Mouse (Mus musculus): ENCODE measurements around the gene Mfap1a. TPM values are rescaled to one million over a fixed set of nuclear protein-coding genes. Genes with fewer than 3 reads are reported as not detected.
"Not testable (repeated sequence)": the region's sequence is repeated elsewhere in the genome, so short reads cannot be mapped to it uniquely, and the experiment has no call there.

Gene Mfap1a
- 80.3 and 92.3 TPM in 2 replicates for total RNA-seq (2017)

DNA sequence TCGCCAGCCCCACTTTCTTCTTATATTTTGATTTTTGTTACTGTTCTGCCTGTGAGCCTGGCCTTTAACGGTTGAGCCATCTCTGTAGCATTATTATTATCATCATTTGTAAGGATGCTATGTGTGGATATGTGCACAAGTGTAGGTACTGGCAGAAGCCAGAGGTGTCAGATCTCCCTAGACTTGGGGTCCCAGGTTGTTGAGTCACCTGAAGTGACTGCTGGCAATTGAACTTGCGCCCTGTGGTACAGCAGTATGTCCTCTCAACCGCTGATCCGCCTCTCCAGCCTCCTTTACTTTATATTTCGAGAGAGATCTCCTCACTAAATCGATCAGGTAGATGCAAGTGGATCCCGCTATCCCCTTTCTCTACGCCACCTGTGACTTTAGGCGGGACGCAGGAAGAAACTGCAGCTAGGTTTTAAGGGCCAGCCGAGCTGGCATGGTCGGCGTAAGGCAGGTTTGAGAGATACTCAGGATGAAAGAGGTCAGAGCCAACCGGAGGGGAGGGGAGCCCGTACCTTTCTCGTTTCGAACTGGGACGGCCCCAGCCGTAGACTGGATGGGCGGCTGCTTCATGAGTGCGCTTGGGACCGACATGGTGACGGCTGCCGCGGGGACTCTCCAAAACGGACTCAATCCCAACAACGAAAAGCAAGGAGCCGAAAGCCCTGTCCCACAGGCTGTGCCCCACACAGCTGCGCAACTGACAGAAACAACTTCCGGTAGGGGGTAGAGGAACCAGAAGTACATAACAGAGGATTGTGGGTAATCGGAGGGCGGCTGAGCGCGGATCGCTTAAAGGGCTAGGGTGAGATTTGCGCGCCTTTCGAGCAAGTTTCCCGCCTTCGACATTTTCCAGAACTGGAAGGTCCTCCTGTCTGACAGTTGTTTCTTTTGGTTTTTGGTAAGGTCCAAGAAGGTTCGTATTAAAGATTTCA lies at the start of gene Mfap1a, which contains the start of gene Wdr76:
TSS of gene Mfap1a (minus strand) at position 724 of the 941 bp plus-strand sequence.
TSS of gene Wdr76 (plus strand) at position 782 of the 941 bp plus-strand sequence.
- peak; percentile 94 for ATAC-seq (ENCODE audit: extremely low read depth, insufficient number of reproducible peaks, low FRiP score, poor library complexity, severe bottlenecking)

DNA sequence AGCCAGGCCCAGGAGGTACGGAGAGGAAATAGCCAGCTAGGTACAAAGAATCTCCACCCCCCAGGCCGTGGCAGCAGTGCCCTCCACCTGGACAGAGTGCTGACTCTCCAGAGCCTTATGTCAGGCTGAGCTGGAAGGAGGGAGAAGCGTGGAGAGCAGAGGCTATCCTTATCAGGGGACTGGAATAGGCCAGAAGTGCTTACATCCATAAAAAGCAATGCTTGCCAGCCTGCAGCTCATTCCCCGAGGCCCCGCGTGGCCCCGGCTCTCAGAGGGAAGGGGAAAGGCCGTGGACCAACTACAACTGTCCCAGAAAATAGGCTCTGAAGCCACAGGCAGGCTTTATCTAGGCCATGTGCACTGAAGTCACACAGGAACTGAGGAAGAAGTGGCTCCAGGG lies 44.8 kb upstream of the Mfap1a start:
- ATAC-seq (ENCODE audit: extremely low read depth, insufficient number of reproducible peaks, low FRiP score, poor library complexity, severe bottlenecking): no peak

DNA sequence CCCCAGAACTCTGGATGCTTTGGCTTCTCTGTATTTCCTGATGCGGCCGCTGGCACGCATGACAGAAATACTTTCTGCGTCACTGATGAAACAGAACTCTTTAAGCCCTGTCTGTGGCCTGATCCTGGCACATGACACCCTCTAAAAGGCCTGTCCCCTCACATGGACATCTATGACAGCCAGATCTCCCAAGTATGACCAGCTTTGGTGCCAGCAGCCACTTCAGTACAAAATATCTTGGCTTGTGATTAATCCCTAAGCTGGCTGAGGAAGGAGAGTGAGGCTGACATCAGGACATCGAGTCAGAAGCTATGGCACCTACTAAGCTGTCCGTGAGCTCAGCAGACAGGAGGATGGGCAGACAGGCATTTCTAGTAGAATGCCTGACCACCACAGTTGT lies 43.2 kb upstream of the Mfap1a start:
- ATAC-seq (ENCODE audit: extremely low read depth, insufficient number of reproducible peaks, low FRiP score, poor library complexity, severe bottlenecking): no peak

DNA sequence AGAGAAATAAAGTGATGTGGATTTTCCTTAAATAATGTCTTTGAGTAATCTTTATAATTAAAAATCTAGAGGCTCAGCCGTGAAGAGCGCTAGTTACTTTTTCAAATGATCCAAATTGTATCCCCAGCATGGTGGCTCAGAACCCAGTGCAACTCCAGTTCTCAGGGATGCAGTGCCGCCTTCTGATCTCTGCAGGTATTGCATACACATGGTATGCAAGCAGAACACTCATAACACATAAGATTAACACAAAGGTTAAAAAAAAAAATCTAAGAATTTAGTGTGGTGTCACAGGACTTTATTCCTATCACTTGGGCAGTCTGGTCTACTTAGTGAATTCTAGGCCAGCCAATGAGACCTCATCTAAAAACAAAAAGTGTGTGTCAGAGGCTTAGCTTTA lies 38.4 kb upstream of the Mfap1a start:
- ATAC-seq (ENCODE audit: extremely low read depth, insufficient number of reproducible peaks, low FRiP score, poor library complexity, severe bottlenecking): no peak

DNA sequence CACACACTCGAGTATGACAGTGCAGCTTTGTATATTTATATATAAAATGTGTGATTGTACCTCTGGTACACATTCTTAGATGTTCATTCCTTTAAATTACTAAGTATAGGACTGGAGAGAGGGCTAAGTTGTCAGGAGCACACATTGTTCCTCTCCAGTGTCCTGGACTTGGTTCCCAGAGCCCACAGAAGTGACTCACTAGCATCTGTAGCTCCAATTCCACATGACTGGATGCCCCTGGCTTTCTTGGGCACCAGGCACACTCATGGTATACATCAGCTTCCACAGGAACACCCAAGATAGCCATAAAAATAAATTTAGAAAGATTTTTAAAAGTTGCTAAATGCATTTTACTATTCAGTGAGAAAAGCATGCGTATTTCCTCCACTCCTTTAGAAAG lies 18.6 kb upstream of the Mfap1a start:
- no peak for ATAC-seq (ENCODE audit: extremely low read depth, insufficient number of reproducible peaks, low FRiP score, poor library complexity, severe bottlenecking)

DNA sequence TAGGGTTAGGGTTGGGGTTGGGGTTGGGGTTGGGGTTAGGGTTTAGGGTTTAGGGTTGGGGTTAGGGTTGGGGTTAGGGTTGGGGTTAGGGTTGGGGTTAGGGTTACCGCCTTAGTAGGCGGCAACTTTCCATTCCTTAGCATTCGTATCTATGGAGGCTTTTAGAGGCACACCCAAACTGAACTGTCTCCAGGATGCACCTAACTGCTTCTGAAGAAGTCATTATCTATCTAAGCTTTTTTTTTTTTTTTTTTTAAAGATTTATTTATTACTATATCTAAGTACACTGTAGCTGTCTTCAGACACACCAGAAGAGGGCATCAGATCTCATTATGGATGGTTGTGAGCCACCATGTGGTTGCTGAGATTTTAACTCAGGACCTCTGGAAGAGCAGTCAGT lies 16.4 kb upstream of the Mfap1a start:
- not testable (repeated sequence) for ATAC-seq (ENCODE audit: extremely low read depth, insufficient number of reproducible peaks, low FRiP score, poor library complexity, severe bottlenecking)

DNA sequence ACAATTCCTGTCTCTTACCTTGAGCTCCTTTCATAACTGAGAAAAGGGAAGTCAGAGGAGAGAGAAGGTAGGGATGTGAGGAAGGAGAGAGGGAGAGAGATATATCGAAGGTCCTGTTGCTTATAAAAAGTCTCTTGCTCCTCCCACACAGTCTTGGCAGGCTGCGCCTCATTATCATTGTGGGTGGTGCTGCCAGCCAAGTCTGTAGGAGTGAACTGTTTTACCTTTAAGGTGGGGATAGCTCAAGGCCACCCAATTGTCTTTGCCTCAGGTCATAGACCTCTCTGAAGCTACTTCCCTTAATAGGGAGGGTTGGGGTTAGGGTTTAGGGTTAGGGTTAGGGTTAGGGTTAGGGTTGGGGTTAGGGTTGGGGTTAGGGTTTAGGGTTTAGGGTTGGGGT lies 15.5 kb upstream of the Mfap1a start:
- ATAC-seq (ENCODE audit: extremely low read depth, insufficient number of reproducible peaks, low FRiP score, poor library complexity, severe bottlenecking): no peak

DNA sequence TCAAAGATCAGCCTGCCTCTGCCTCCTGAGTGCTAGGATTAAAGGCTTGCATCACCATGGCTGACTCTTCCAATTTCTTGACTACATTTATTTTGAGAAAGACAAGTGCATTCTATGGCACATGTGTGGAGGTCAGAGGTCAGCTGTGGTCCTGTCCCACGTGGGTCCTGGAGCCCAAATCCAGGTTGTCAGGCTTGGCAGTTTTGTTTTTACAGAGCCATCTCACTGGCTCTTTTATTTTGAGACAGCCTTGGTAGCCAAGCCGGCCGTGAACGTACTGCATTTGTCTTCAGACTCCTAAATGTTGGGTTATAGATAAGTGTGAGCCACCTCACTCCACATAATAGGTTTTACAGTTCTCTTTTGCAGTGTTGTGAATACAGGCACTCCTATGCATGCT lies 12.2 kb upstream of the Mfap1a start:
- ATAC-seq (ENCODE audit: extremely low read depth, insufficient number of reproducible peaks, low FRiP score, poor library complexity, severe bottlenecking): not testable (repeated sequence)

DNA sequence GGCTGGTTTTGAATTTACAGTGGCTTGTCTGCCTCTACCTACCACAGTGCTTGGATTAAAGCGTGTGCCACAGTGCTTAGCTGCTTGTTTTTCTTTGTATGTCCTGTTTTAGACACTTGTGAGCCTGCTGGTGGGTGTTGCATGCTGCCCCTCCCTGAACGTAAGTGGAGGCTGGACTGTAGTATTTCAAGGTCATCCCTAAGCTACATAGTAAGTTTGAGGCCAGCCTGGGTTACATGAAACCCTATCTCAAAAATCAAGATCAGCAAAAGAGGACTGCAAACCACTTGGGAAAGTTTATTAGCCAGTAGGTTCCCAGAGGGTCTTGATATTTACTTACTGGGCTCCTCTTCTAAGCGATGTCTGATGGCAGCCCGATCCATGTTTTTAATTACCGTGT lies 11.6 kb upstream of the Mfap1a start:
- no peak for ATAC-seq (ENCODE audit: extremely low read depth, insufficient number of reproducible peaks, low FRiP score, poor library complexity, severe bottlenecking)

DNA sequence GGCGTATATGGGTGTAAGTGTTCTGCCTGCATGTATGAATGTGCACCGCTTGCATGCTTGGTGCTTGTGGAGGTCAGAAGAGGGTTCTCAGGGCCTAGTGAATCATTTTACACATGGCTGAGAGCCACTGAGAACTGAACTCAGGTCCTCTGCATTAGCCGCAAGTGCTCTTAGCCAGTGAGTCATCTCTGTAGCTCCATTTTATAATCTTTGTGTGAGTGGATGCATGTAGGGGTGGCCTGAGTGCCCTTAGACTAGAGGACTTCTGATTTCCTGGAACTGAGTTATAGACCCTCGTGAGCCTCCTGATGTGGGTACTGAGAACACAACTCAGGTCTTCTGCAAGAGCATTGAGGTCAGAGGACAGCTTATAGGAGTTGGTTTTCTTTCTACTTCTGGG lies 7.7 kb upstream of the Mfap1a start:
- no peak for ATAC-seq (ENCODE audit: extremely low read depth, insufficient number of reproducible peaks, low FRiP score, poor library complexity, severe bottlenecking)

DNA sequence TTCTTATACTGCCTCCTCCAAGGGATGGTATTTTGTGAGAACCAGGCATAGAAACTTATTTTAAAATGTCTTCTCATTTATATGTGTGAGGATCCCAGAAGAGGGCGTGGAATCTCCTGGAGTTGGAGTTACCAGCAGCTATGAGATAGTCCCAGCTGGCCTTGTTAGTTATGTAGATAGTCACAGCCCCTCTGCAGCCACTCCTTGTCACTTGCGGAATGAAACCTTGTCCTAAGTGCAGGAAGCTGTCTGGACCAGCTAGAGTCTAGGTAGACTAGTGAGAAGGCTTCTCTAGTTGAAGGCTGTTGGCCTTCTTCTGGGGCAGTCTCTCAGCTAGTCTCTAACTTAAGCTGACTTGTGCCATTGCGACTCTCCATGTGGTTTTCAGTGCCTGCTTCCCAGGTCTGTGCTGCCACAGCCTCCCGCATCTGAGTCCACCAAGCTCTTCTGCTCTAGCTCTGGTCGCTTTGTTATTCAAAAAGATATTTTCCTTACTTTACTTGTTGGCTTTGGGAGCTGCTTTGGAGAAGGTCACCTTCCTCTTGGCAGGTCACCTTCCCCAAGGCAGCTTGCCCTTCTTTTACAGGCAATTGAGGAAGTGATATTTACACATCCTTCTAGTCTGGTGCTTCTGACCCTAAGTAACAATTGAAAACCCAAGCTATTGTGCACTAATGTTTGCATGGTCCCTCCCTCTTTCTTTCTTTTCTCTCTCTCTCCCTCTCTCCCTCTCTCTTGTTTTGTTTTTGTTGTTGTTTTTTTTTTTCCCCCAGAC lies 6.7 kb upstream of the Mfap1a start:
- ATAC-seq (ENCODE audit: extremely low read depth, insufficient number of reproducible peaks, low FRiP score, poor library complexity, severe bottlenecking): not testable (repeated sequence)

DNA sequence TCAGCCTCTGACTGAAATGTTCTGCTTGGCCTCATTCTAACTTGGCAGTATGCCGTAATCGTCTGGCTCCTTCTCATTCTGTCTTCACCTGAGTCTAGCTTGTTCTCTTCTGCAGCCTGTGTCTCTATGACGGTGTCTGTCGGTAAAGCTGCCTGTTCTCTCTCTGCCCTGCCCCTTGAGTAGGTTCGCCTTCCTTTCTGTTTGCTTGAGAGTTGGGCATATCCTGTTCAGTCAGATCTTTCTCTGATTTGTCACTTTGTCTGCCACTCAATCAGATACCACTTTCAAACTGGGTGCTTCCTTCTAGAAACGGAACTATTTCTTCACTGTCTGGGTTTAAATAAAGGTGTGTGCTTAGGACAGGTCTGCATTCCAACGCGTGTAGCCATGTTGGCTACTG lies 4.9 kb upstream of the Mfap1a start:
- no peak for ATAC-seq (ENCODE audit: extremely low read depth, insufficient number of reproducible peaks, low FRiP score, poor library complexity, severe bottlenecking)

DNA sequence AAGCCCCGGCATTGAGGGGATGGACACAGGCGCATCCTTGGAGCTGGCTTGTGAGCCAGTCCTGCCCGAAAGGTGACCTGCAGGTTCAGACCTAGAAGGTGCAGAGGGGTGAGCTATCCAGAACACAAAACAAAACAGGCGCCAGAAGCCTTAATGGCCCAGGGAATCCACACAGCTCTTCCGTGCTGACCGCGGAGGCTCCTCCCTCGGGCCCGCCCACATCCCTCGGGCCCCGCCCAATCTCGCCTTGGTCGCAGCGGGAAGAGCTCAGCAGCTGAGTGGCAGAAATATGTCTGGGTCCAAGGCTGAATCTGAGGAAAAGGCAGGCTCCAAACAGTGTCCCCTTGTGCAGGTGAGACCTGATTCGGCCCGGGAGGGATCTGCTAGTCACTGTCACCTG lies 3.1 kb upstream of the Mfap1a start:
- ATAC-seq (ENCODE audit: extremely low read depth, insufficient number of reproducible peaks, low FRiP score, poor library complexity, severe bottlenecking): no peak; the same call in 1 of the 2 replicates

DNA sequence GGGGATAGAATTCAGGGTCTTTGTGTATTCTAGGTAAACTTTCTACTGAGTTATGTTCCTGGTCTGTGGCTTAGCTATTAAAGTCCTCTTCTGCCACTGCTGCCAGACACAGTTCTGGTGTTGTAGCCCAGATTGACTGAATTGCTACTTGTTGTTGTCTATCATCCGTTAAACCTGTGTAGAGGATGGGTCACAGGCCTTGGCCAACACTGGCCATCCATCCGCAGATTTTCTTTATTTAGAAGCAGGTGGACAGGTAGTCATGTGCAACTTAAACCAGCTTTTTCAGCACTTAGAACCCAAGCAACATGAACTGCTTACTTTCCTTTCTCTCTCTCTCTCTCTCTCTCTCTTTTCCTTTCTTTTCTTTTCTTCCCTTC lies 1.5 kb upstream of the Mfap1a start:
- no peak for ATAC-seq (ENCODE audit: extremely low read depth, insufficient number of reproducible peaks, low FRiP score, poor library complexity, severe bottlenecking)

DNA sequence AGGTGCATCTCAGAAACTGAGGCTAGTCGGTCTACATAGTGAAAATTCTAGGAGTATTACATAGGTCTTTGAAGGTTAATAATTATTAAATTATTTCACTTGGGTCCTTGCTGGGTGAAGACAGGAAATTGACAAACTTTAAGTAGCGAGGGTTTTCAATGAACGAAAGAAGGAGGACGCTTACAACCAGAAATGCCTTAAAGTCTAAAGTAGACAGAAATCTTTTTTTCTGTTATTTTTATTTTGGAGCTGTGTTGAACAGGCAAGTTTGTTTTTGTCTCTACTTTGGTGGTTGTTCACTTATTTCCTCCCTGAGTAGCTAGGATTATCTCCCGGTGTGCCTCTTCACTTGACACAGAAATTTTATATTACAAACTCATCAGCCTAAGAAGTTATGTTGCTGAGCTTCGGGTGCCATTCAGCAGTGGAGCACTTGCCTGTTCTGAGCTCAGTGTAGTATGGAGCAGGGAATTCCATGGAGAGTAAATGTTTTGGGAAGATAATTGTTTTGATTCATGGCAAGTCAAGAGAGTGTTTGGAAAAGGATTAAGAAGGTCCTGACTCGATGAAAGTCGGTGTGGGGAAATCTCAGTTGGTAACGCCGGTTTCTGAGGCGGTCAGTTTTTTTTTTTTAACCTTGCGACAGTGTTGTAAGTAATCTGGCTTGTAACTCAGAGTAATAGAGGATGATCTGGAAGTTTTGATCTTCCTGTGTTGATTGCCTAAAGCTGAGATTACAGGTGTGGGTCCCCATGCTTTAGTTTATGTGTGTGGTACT lies 897 bp upstream of the Mfap1a start:
- ATAC-seq (ENCODE audit: extremely low read depth, insufficient number of reproducible peaks, low FRiP score, poor library complexity, severe bottlenecking): no peak

DNA sequence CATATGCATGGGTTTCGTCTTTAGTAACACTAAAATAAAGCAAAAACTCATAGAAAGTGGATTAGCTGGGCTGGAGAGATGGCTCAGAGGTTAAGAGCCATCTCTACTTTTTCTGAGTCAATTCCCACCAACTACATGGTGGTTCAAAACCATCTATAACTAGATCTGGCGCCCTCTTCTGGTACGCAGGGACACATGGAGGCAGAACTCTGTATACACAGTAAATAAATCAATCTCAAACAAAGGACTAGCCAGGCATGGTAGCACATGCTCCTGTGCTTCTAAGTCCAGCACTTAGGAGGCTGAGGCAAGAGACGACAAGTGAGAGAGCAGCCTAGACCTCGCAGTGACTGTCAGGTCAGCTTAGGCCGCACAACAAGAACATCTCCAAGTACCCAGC lies 4.9 kb downstream of the Mfap1a start:
- ATAC-seq (ENCODE audit: extremely low read depth, insufficient number of reproducible peaks, low FRiP score, poor library complexity, severe bottlenecking): peak; percentile 40; the same call in 1 of the 2 replicates

DNA sequence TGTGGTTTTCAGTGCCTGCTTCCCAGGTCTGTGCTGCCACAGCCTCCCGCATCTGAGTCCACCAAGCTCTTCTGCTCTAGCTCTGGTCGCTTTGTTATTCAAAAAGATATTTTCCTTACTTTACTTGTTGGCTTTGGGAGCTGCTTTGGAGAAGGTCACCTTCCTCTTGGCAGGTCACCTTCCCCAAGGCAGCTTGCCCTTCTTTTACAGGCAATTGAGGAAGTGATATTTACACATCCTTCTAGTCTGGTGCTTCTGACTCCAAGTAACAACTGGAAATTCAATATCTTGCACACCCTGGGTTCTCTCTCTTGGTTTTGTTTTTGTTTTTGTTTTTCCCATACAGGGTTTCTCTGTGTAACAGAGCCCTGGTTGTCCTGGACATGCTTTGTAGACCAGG lies 22.1 kb downstream of the Mfap1a start:
- 0 out of 2 replicates have a peak, but pooled peaks have one; percentile 11 for ATAC-seq (ENCODE audit: extremely low read depth, insufficient number of reproducible peaks, low FRiP score, poor library complexity, severe bottlenecking)

DNA sequence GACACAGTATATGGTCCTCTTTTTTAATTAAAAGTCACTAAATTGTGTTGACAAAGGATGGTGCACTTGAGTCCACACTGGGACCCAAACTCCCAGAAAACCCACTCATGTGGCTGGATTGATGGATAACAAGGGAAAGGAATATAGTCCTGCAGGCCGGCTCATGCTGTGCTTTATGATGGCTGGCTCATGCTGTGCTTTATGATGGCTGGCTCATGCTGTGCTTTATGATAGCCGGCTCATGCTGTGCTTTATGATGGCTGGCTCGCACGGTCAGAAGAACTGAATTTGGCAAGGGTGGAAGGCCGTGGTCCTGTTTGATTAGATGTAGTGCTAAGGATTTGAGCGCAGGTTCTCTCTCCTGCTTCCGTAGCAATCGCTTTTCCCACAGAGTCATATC lies 22.9 kb downstream of the Mfap1a start:
- ATAC-seq (ENCODE audit: extremely low read depth, insufficient number of reproducible peaks, low FRiP score, poor library complexity, severe bottlenecking): no peak

DNA sequence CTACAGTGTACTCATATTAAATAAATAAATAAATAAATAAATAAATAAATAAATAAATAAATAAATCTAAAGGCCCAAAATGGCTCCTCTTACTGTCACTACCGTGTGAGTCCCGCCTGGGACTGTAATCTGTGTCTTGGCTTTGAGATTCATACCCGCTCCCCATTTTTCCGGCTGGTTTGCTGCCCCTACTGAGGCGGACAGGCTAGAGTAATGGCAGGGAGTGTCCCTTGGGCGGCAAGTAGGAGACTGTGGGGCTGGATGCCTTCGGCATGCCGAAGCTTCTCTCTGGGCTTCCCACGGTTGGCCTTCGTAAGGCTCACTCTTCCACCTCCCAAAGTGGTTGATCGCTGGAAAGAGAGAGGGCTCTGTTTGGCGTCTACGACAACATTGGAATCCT lies 25.5 kb downstream of the Mfap1a start:
- ATAC-seq (ENCODE audit: extremely low read depth, insufficient number of reproducible peaks, low FRiP score, poor library complexity, severe bottlenecking): not testable (repeated sequence)
